Mouse (Mus musculus) heart, embryonic 16.5 days (tissue): ENCODE measurements at regions not wholly inside any gene's neighbourhood (a gene's known extent, or its start where the extent isn't known, plus 50 kb on each side); places are given as distances from the start of the nearest gene placed in this dataset.
"Not testable (repeated sequence)": the region's sequence is repeated elsewhere in the genome, so short reads cannot be mapped to it uniquely, and the experiment has no call there.

Experiments
- ATAC-seq: fragments of 200-750 bp; cut with Nextera tagmentation; replicated peaks from 2 replicates; pipeline ENCODE4 v1.8.0; 2017; ENCODE audit warnings: moderate number of reproducible peaks; ENCODE audit not compliant: insufficient read depth, low FRiP score; ENCODE audit errors: extremely low read depth
- H3K27ac ChIP-seq: fragments of 300-500 bp; sonication (generic); 2 replicates; pipeline ENCODE4 v1.5.1; 2014; ENCODE audit warnings: mild to moderate bottlenecking, low read length, control low read depth, moderate library complexity
- H3K27me3 ChIP-seq: fragments of 300-500 bp; sonication (generic); 2 replicates; pipeline ENCODE4 v1.6.1; 2014; ENCODE audit warnings: low read length, mixed read lengths; ENCODE audit not compliant: control insufficient read depth, insufficient read depth
- H3K36me3 ChIP-seq: fragments of 300-500 bp; sonication (generic); 2 replicates; pipeline ENCODE4 v1.6.1; 2014; ENCODE audit not compliant: control insufficient read depth, insufficient read depth
- H3K4me1 ChIP-seq: fragments of 300-500 bp; sonication (generic); 2 replicates; pipeline ENCODE4 v1.6.1; 2014; ENCODE audit warnings: low read length, mixed read lengths; ENCODE audit not compliant: control insufficient read depth, insufficient read depth
- H3K4me2 ChIP-seq: fragments of 300-500 bp; sonication (generic); 2 replicates; pipeline ENCODE4 v1.6.1; 2014; ENCODE audit warnings: low read depth, mild to moderate bottlenecking, control low read depth, low read length
- H3K4me3 ChIP-seq: fragments of 300-500 bp; sonication (generic); 2 replicates; pipeline ENCODE4 v1.5.1; 2014; ENCODE audit warnings: mild to moderate bottlenecking, control low read depth, low read length
- H3K9ac ChIP-seq: fragments of 300-500 bp; sonication (generic); 2 replicates; pipeline ENCODE4 v1.6.1; 2014; ENCODE audit warnings: low read length, control low read depth
- H3K9me3 ChIP-seq: fragments of 300-500 bp; sonication (generic); replicated peaks from 2 replicates; pipeline ENCODE4 v1.6.1; 2016; ENCODE audit warnings: low read length; ENCODE audit not compliant: control insufficient read depth
- WGBS: fragments of 180-500 bp; shearing (Covaris S2); extraction: QIAGEN DNeasy Blood & Tissue Kit; methylation state at CpG from one replicate; pipeline ENCODE4 v1.1.7; 2014; 5-methylcytosine and 5-hydroxymethylcytosine counted together

DNA sequence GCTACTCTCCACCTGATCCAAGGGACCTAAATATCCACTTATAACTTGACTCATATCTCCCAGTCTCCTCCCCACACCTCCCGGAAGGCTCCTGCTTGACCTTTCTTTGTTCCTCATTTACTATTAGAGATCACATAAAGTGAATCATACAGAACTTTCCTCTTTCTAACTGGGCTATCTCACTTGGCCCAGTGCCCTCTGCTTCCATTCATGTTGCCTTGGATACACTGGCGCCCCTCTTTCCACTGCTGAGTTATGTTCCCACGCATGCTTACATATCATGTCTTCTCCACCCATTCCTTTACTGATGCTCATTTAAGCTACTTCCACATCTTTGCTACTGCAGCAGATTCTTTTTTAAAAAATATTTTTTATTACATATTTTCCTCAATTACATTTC, 94.2 kb upstream of the Myt1l start:
- 70% methylated on average over 3 of the region's 3 CpGs for WGBS
- no peak overlapping the region for H3K9ac ChIP-seq
- no peaks in the 10 kb centered on the region for H3K9me3 ChIP-seq
- H3K36me3 ChIP-seq, result no peaks in the 10 kb centered on the region
- H3K4me1 ChIP-seq, result no peaks in the 10 kb centered on the region; the same call in 1 of the 2 replicates
- H3K4me3 ChIP-seq, result no peak overlapping the region
- no peak for ATAC-seq
- H3K27ac ChIP-seq, result no peak overlapping the region
- no peak overlapping the region for H3K4me2 ChIP-seq
- H3K27me3 ChIP-seq, result no peaks in the 10 kb centered on the region

DNA sequence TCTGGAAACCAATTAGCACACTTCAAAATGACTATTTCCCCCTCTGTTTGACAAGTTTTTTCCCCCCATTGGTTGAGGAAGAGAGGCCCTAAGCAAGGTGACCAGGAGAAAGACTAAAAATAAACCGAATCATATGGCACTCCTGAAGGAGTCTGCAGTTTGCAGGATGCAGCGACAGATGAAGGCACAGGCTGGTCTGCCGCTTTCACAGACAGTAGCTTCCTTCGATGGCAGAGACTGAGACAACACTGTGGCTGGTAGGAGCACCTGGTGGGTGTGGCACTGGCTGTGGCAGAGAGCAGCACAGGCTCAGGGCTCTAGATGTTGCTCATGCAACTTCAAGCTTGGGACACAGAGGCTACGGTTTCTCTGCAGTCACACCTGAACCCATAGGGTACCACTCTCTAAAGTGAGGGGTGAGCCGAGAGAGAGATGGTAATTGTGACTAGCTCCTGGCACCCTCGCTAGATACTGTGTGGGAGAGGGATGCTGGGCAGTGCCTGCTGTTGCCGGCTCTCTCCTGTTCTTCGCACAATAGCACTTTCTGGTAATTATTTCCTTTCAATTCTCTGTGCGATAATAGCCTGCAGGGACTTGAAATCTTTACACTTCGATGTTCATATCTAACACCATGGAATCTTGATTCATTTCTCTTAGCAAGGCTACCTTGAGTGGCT, 88.7 kb upstream of the Myt1l start:
- Histone ChIP-seq H3K4me3 (no peak overlapping the region), H3K4me2 (no peak overlapping the region), H3K9ac (no peak overlapping the region), H3K9me3 (no peaks in the 10 kb centered on the region), H3K4me1 (no peaks in the 10 kb centered on the region; the same call in 1 of the 2 replicates), H3K27ac (no peak overlapping the region), H3K27me3 (no peaks in the 10 kb centered on the region), H3K36me3 (no peaks in the 10 kb centered on the region)
- WGBS, result 74% methylated on average over 11 of the region's 11 CpGs
- ATAC-seq, result no peak

DNA sequence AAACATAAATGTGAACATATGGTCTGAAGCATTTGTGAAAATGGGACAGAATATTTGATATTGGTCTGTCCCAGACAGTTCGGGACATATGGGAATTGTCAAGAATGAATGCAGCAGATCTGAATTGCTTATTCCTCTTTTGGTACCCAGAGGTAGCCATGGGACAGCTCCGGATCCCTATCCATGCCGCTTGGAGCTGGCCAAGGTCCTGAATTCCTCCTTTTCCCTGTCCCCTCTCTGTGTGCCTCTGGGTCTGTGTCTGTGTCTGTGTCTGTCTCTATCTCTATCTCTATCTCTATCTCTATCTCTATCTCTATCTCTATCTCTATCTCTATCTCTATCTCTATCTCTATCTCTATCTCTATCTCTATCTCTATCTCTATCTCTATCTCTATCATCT, 63.0 kb upstream of the Myt1l start:
- H3K4me3 ChIP-seq, H3K36me3 ChIP-seq, H3K27me3 ChIP-seq, ATAC-seq, H3K4me1 ChIP-seq, H3K9me3 ChIP-seq, H3K9ac ChIP-seq, H3K27ac ChIP-seq, H3K4me2 ChIP-seq: not testable (repeated sequence)
- 16% methylated on average over 3 of the region's 3 CpGs for WGBS
